Mouse (Mus musculus) megakaryocyte, embryonic 14.5 days (primary cell): ENCODE data around the gene 4933415A04Rik.

Source experiments
- FLI1 ChIP-seq: IDR thresholded peaks from 2 replicates; pipeline ENCODE4 v1.6.1; 2012; ENCODE audit warnings: low read length, inconsistent platforms, mixed read lengths
- GATA1 ChIP-seq: IDR thresholded peaks from 3 replicates; pipeline ENCODE4 v1.6.1; 2012; ENCODE audit warnings: mixed read lengths, low read length, inconsistent platforms, borderline replicate concordance

GRCm38 (mm10) chr11:43604207-43604606 is 17.4 kb downstream of the 4933415A04Rik start:
- no peak for TF ChIP-seq GATA1
- TF ChIP-seq FLI1: no peak
